Mouse (Mus musculus): Measurements from ENCODE around the gene Lif.

DNA sequence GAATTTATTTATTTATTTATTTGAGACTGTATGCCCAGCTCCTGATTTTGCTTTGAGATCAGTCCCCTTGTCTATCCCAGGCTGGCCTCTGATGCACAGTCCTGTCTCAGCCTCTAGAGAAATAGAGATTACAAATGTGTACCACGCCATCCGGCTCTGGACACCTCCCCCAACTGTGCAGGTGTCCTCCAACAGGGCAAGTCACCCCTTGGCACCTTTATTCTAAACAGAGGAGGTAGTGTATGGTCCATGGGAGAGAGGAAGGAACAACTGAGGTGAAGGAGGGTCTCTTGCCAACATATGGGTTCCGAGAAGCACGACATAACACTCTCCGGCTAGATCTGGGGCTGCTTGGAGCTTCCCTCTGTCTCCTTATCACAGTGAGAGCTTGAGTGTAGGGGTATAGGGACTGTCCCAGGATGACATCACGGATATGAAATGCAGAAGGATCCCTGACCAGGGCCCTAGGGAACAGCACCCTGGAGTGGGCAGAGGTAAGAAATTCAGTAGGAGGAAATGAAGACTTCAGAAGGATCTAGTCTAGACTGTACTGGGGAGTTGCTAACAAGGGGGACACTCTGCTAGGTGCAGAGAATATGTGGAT, 22.2 kb upstream of the Lif start:
- TF ChIP-seq CTCF (IDR thresholded peaks at IDR 0.05; ENCODE audit: low read depth, low read length) = no peak
- no peak for TF ChIP-seq POLR2A (IDR thresholded peaks at IDR 0.05; ENCODE audit: borderline replicate concordance, low read depth, low read length)

Data from bone marrow macrophage, adult 2 months (primary cell).